Comparison of ENCODE assay signal across 27 mouse cellular contexts in genomic region chr10:120338841-120339240, GRCm38 (mm10).
A peak's percentile ranks its signal among the peaks of the same experiment; 100 is the strongest.
DNase-seq lines count a peak whose midpoint lies in the region; ATAC-seq lines count a peak whose summit lies in the region.
"Had no signal": no experiment of that assay in that cellular context is flagged by ENCODE, and none has a peak within 500 bp of the region (broad histone marks: within the 10 kb centered on the region; RNA-seq: fewer than 3 reads in every experiment).

No protein-coding gene starts in this region.

- 44% methylated on average over 5 of the region's 5 CpGs for WGBS in embryonic facial prominence, embryonic 11.5 days
- WGBS in embryonic facial prominence, embryonic 10.5 days = 56% methylated on average over 5 of the region's 5 CpGs
- WGBS in limb, embryonic 10.5 days = 68% methylated on average over 5 of the region's 5 CpGs

- no peak for ATAC-seq in embryonic facial prominence, embryonic 11.5 days (replicated peaks; ENCODE audit: insufficient number of reproducible peaks, low FRiP score, low TSS enrichment, low read depth)
- ATAC-seq: CD4-positive, CD25-positive, alpha-beta regulatory T cell, adult 4 months; forebrain, embryonic 16.5 days; hindbrain, embryonic 16.5 days; inflammation-experienced regulatory T-cells, adult 6 months; intestine, postnatal 0 days; Patski had no signal

- H3K9ac ChIP-seq in embryonic facial prominence, embryonic 11.5 days (replicated peaks; ENCODE audit: low read length) = no peak overlapping the region
- H3K9ac ChIP-seq: embryonic facial prominence, embryonic 15.5 days; heart, embryonic 13.5 days; hindbrain, embryonic 12.5 days had no signal

- H3K4me3 ChIP-seq in embryonic facial prominence, embryonic 11.5 days (ENCODE audit: low read depth, low read length) = no peak overlapping the region
- H3K4me3 ChIP-seq in embryonic facial prominence, embryonic 10.5 days = no peak overlapping the region
- H3K4me3 ChIP-seq in limb, embryonic 10.5 days = no peak overlapping the region
- H3K4me3 ChIP-seq: embryonic facial prominence, embryonic 15.5 days; erythroblast, embryonic 14.5 days; heart, embryonic 13.5 days; hindbrain, embryonic 12.5 days had no signal

- DNase-seq in embryonic facial prominence, embryonic 11.5 days (ENCODE audit: low spot score) = no peak
- no peak for DNase-seq in embryonic facial prominence, embryonic 10.5 days (ENCODE audit: low spot score)
- peak; percentile 11 for DNase-seq in testis, postnatal 14 days (ENCODE audit: low spot score)
- DNase-seq in testis, postnatal 10 days (ENCODE audit: low spot score) = no peak
- peak; percentile 28 for DNase-seq in R1 (ENCODE audit: low read depth, low spot score)
- peak; percentile 27 for DNase-seq in limb, embryonic 10.5 days (ENCODE audit: low spot score)
- no peak for DNase-seq in yolk sac, embryonic 10.5 days (ENCODE audit: low spot score)
- DNase-seq in spleen, postnatal 4 days (ENCODE audit: low spot score in 2 of 2) = no peak
- DNase-seq: adrenal gland, adult 8-10 months; adrenal gland, postnatal 36 days; B cell, adult 2 months; cerebellum, adult 11 months; cerebellum, adult 8-10 months; cerebellum, postnatal 14 days; gastrocnemius, postnatal 25 days; heart, postnatal 4 days had no signal

- no peaks in the 10 kb centered on the region for H3K27me3 ChIP-seq in embryonic facial prominence, embryonic 11.5 days (ENCODE audit: control insufficient read depth, insufficient read depth, low read length)
- peaks cover 13% of the 10 kb centered on the region; the same call in 1 of the 2 replicates for H3K27me3 ChIP-seq in embryonic facial prominence, embryonic 10.5 days (replicated peaks; ENCODE audit: low read depth, poor library complexity, severe bottlenecking)
- no peaks in the 10 kb centered on the region for H3K27me3 ChIP-seq in limb, embryonic 10.5 days (ENCODE audit: low read depth, poor library complexity, severe bottlenecking)
- H3K27me3 ChIP-seq: embryonic facial prominence, embryonic 15.5 days; heart, embryonic 13.5 days; hindbrain, embryonic 12.5 days; Patski had no signal

- no peaks in the 10 kb centered on the region for H3K36me3 ChIP-seq in embryonic facial prominence, embryonic 11.5 days (replicated peaks; ENCODE audit: control insufficient read depth, insufficient read depth, low read depth, low read length)
- no peaks in the 10 kb centered on the region for H3K36me3 ChIP-seq in embryonic facial prominence, embryonic 10.5 days (replicated peaks)
- H3K36me3 ChIP-seq in limb, embryonic 10.5 days = no peaks in the 10 kb centered on the region
- H3K36me3 ChIP-seq: embryonic facial prominence, embryonic 15.5 days; G1E; heart, embryonic 13.5 days; hindbrain, embryonic 12.5 days had no signal

- no peaks in the 10 kb centered on the region for H3K4me1 ChIP-seq in embryonic facial prominence, embryonic 11.5 days (ENCODE audit: control insufficient read depth, insufficient read depth, low read length)
- peaks cover 17% of the 10 kb centered on the region for H3K4me1 ChIP-seq in embryonic facial prominence, embryonic 10.5 days
- H3K4me1 ChIP-seq in limb, embryonic 10.5 days = peaks cover 16% of the 10 kb centered on the region
- H3K4me1 ChIP-seq: embryonic facial prominence, embryonic 15.5 days; heart, embryonic 13.5 days; hindbrain, embryonic 12.5 days had no signal

- no peak overlapping the region for H3K4me2 ChIP-seq in embryonic facial prominence, embryonic 11.5 days (ENCODE audit: low read depth, low read length)
- H3K4me2 ChIP-seq: embryonic facial prominence, embryonic 15.5 days; heart, embryonic 13.5 days; hindbrain, embryonic 12.5 days had no signal

- H3K27ac ChIP-seq in embryonic facial prominence, embryonic 11.5 days (replicated peaks; ENCODE audit: low read depth, low read length) = 0 out of 2 replicates have a peak overlapping the region, but pooled peaks have one; percentile 28
- H3K27ac ChIP-seq in embryonic facial prominence, embryonic 10.5 days (replicated peaks) = no peak overlapping the region
- no peak overlapping the region for H3K27ac ChIP-seq in limb, embryonic 10.5 days
- H3K27ac ChIP-seq: embryonic facial prominence, embryonic 15.5 days; heart, embryonic 13.5 days; hindbrain, embryonic 12.5 days had no signal

- no peaks in the 10 kb centered on the region for H3K9me3 ChIP-seq in embryonic facial prominence, embryonic 11.5 days (replicated peaks; ENCODE audit: control insufficient read depth, low read length)
- H3K9me3 ChIP-seq in embryonic facial prominence, embryonic 10.5 days = 0 out of 2 replicates have a peak, but pooled peaks cover 3% of the 10 kb centered on the region
- no peaks in the 10 kb centered on the region for H3K9me3 ChIP-seq in limb, embryonic 10.5 days (replicated peaks)
- H3K9me3 ChIP-seq: embryonic facial prominence, embryonic 15.5 days; hindbrain, embryonic 12.5 days had no signal

Comparison
In these comparisons a context has a peak if more than half of its experiments do, and no peak if none do; other contexts are left out.
1. DNase-seq: peak in testis, postnatal 14 days (single experiment), R1 (single experiment) and limb, embryonic 10.5 days (single experiment); none in embryonic facial prominence, embryonic 11.5 days (single experiment), embryonic facial prominence, embryonic 10.5 days (single experiment), testis, postnatal 10 days (single experiment), yolk sac, embryonic 10.5 days (single experiment) and spleen, postnatal 4 days (0 of 2).